Mouse (Mus musculus): Measurements from ENCODE around the gene Oxsr1.

- no peak for TF ChIP-seq POLR2A (IDR thresholded peaks at IDR 0.05; ENCODE audit: insufficient read depth, low read depth, low read length)
- TF ChIP-seq EP300 (IDR thresholded peaks at IDR 0.05; ENCODE audit: insufficient read depth, low read depth, low read length), result no peak
- no peak for TF ChIP-seq CTCF (IDR thresholded peaks at IDR 0.05)
These were observed 115.6 kb downstream of the Oxsr1 start for GRCm38 (mm10) chr9:119206666-119207065.
